Mouse (Mus musculus) CD4-positive, CD25-positive, alpha-beta regulatory T cell (primary cell): ENCODE results near the gene Fcf1. TPM values are rescaled to one million over a fixed set of nuclear protein-coding genes. Genes with fewer than 3 reads are reported as not detected.

Experiments used
- polyA plus RNA-seq: library from polyadenylated mRNA; unstranded; fragments of 100-300 nt; shearing (Covaris generic); gene quantifications from one replicate; pipeline ENCODE4 v1.2.1, GENCODE M21; 2017

Gene Fcf1
- 124 TPM for polyA plus RNA-seq

DNA sequence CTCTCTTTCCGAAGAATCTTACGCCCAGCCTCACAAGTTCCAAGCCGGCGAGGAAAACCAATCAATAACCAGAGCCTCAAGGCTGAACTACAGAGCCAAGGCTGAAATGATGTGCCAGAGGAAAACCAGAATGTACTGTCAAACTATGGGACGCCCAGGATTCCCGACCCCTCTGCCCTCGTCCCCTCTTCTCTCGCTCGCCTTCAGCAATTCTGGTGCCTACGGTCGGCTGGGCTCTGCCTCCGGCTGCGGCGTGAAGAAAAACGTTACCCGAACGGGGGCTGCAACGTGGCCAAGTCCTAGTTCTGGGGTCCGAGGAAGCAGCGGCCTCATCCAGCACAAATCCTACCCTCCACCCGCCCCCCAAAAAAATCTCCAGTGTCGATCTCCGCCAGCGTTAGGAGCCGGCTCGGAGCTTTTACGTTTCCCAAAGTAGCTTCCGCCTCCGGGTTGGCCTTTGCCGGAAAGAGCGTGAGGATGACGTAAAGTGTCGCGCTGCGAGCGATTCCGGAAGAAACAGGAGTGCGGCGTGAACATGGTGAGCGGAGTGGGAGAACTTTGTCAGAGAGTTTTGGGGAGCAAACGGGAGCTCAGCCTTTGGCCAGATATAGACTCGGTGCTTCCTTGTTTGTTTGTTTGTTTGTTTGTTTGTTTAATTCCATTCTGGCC is at the start of gene Fcf1, which contains the start of gene Arel1:
Gene Fcf1 (plus strand): TSS at position 470 of the 669 bp plus-strand sequence.
Gene Arel1 (minus strand): TSS at position 473 of the 669 bp plus-strand sequence.

DNA sequence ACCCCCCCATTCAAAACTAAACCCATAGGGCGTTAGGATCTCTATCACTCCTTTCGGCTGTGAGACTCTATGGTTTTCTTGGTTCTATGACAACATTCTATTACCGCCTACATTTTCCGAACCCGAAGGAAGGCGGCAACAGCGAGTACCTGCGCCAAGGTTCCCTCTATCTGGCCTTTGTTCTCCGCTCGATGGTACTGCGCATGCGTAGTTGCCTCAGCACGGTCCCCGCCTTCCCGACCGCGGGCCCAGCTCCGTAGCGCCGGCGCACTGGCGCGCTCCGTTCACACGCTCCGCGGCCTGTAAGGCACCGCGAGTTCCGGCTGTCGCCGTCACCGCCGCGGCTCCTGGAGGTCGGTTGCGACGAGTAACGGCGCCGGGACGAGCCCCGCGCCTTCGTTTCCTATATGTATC is 25.4 kb downstream of the Fcf1 start, which contains the start of gene Ylpm1:
Gene Ylpm1 (plus strand): TSS at position 239 of the 414 bp plus-strand sequence.

Other genes starting within 250 kb of the Fcf1 start
- gene Npc2, start 197.7 kb upstream of the Fcf1 start, polyA plus RNA-seq: 104 TPM
- gene Isca2, start 197.6 kb upstream of the Fcf1 start, polyA plus RNA-seq: 113 TPM
- gene Ltbp2, start 94.4 kb upstream of the Fcf1 start, polyA plus RNA-seq: 0.23 TPM
- 40.6 TPM for gene Arel1, start within 50 bp of the Fcf1 start, polyA plus RNA-seq
- gene Ylpm1, start 25.4 kb downstream of the Fcf1 start, polyA plus RNA-seq: 35.2 TPM
- 6.1 TPM for gene Prox2, start 139.9 kb downstream of the Fcf1 start, polyA plus RNA-seq
- gene Dlst, start 139.9 kb downstream of the Fcf1 start, polyA plus RNA-seq: 97.0 TPM
- 1.3 TPM for gene Rps6kl1, start 180.4 kb downstream of the Fcf1 start, polyA plus RNA-seq
- gene Pgf, start 206.9 kb downstream of the Fcf1 start, polyA plus RNA-seq: 0.11 TPM
- 108 TPM for gene Eif2b2, start 248.6 kb downstream of the Fcf1 start, polyA plus RNA-seq